Mouse (Mus musculus): Measurements from ENCODE around the gene Dnaja2. TPM values are rescaled to one million over a fixed set of nuclear protein-coding genes. Genes with fewer than 3 reads are reported as not detected.
A peak's percentile ranks its signal among the peaks of the same experiment; 100 is the strongest.

Dnaja2 gene
- total and polyA plus RNA-seq, 2 experiments from 2014 or later = 87.3 to 164 TPM

GRCm38 (mm10) chr8:85504704-85505103 is 50.4 kb downstream of the Dnaja2 start:
- ATAC-seq (no peak), DNase-seq (no peak)
- Histone ChIP-seq H3K9ac (no peak overlapping the region), H3K4me2 (ENCODE audit: low read depth) (no peak overlapping the region), H3K4me1 (ENCODE audit: insufficient read depth) (no peaks in the 10 kb centered on the region), H3K36me3 (ENCODE audit: insufficient read depth) (peaks cover 57% of the 10 kb centered on the region), H3K4me3 (ENCODE audit: low read depth, low read length) (no peak overlapping the region), H3K27me3 (ENCODE audit: insufficient read depth, low read length) (no peaks in the 10 kb centered on the region), H3K27ac (ENCODE audit: low read depth, low read length) (no peak overlapping the region), H3K9me3 (ENCODE audit: low read length) (no peaks in the 10 kb centered on the region)
- no peak for TF ChIP-seq CTCF (IDR thresholded peaks at IDR 0.05; ENCODE audit: low read depth)
- 90% methylated on average over 6 of the region's 6 CpGs for WGBS

GRCm38 (mm10) chr8:85503065-85503464 is 52.1 kb downstream of the Dnaja2 start:
- no peak for TF ChIP-seq CTCF (IDR thresholded peaks at IDR 0.05; ENCODE audit: low read depth)
- no peaks in the 10 kb centered on the region for H3K9me3 ChIP-seq (ENCODE audit: low read length)
- ATAC-seq (no peak), DNase-seq (no peak)
- H3K27me3 ChIP-seq (ENCODE audit: insufficient read depth, low read length) = no peaks in the 10 kb centered on the region
- H3K4me3 ChIP-seq (ENCODE audit: low read depth, low read length) = no peak overlapping the region
- H3K9ac ChIP-seq = no peak overlapping the region
- 41% methylated on average over 3 of the region's 3 CpGs for WGBS
- H3K4me2 ChIP-seq (ENCODE audit: low read depth) = no peak overlapping the region
- no peak overlapping the region for H3K27ac ChIP-seq (ENCODE audit: low read depth, low read length)
- H3K4me1 ChIP-seq (ENCODE audit: insufficient read depth) = no peaks in the 10 kb centered on the region
- peaks cover 42% of the 10 kb centered on the region for H3K36me3 ChIP-seq (ENCODE audit: insufficient read depth)

GRCm38 (mm10) chr8:85502381-85502780 is 52.8 kb downstream of the Dnaja2 start:
- 85% methylated on average over 2 of the region's 2 CpGs for WGBS
- no peak for ATAC-seq
- Histone ChIP-seq H3K4me3 (ENCODE audit: low read depth, low read length) (no peak overlapping the region), H3K9me3 (ENCODE audit: low read length) (no peaks in the 10 kb centered on the region), H3K27ac (ENCODE audit: low read depth, low read length) (no peak overlapping the region), H3K27me3 (ENCODE audit: insufficient read depth, low read length) (no peaks in the 10 kb centered on the region), H3K36me3 (ENCODE audit: insufficient read depth) (peaks cover 36% of the 10 kb centered on the region), H3K4me2 (ENCODE audit: low read depth) (no peak overlapping the region), H3K4me1 (ENCODE audit: insufficient read depth) (no peaks in the 10 kb centered on the region), H3K9ac (no peak overlapping the region)
- no peak for TF ChIP-seq CTCF (IDR thresholded peaks at IDR 0.05; ENCODE audit: low read depth)
- no peak for DNase-seq

GRCm38 (mm10) chr8:85500955-85501685 is 54.0 kb downstream of the Dnaja2 start:
- ATAC-seq (peak; percentile 88), DNase-seq (peak; percentile 64)
- TF ChIP-seq CTCF (IDR thresholded peaks at IDR 0.05; ENCODE audit: low read depth) = no peak

GRCm38 (mm10) chr8:85500460-85500859 is 54.7 kb downstream of the Dnaja2 start:
- H3K4me3 ChIP-seq (ENCODE audit: low read depth, low read length) = no peak overlapping the region
- H3K4me2 ChIP-seq (ENCODE audit: low read depth) = no peak overlapping the region
- DNase-seq (no peak), ATAC-seq (no peak; the same call in 1 of the 2 replicates)
- H3K4me1 ChIP-seq (ENCODE audit: insufficient read depth) = no peaks in the 10 kb centered on the region
- 87% methylated on average over 10 of the region's 10 CpGs for WGBS
- H3K27ac ChIP-seq (ENCODE audit: low read depth, low read length) = peak overlapping the region; percentile 50; the same call in 1 of the 2 replicates
- TF ChIP-seq CTCF (IDR thresholded peaks at IDR 0.05; ENCODE audit: low read depth) = no peak
- H3K36me3 ChIP-seq (ENCODE audit: insufficient read depth) = peaks cover 24% of the 10 kb centered on the region
- H3K9me3 ChIP-seq (ENCODE audit: low read length) = no peaks in the 10 kb centered on the region
- no peak overlapping the region for H3K9ac ChIP-seq
- H3K27me3 ChIP-seq (ENCODE audit: insufficient read depth, low read length) = no peaks in the 10 kb centered on the region

More at GRCm38 (mm10) chr8:85500955-85501685, 54.0 kb downstream of the Dnaja2 start:
- Histone ChIP-seq H3K27ac (ENCODE audit: low read depth, low read length) (peak overlapping the region; percentile 59), H3K4me1 (ENCODE audit: insufficient read depth) (no peaks in the 10 kb centered on the region), H3K27me3 (ENCODE audit: insufficient read depth, low read length) (no peaks in the 10 kb centered on the region), H3K9ac (no peak overlapping the region), H3K4me3 (ENCODE audit: low read depth, low read length) (no peak overlapping the region), H3K4me2 (ENCODE audit: low read depth) (no peak overlapping the region), H3K9me3 (ENCODE audit: low read length) (no peaks in the 10 kb centered on the region), H3K36me3 (ENCODE audit: insufficient read depth) (peaks cover 29% of the 10 kb centered on the region)
- WGBS = 42% methylated on average over 11 of the region's 11 CpGs

GRCm38 (mm10) chr8:85498577-85498976 is 56.6 kb downstream of the Dnaja2 start:
- TF ChIP-seq CTCF (IDR thresholded peaks at IDR 0.05; ENCODE audit: low read depth) = no peak
- H3K27ac ChIP-seq (ENCODE audit: low read depth, low read length) = no peak overlapping the region

GRCm38 (mm10) chr8:85496778-85497177 is 58.4 kb downstream of the Dnaja2 start:
- no peak overlapping the region for H3K4me2 ChIP-seq (ENCODE audit: low read depth)
- WGBS = 89% methylated on average over 4 of the region's 4 CpGs
- H3K27ac ChIP-seq (ENCODE audit: low read depth, low read length) = no peak overlapping the region
- H3K9ac ChIP-seq = no peak overlapping the region
- H3K27me3 ChIP-seq (ENCODE audit: insufficient read depth, low read length) = no peaks in the 10 kb centered on the region
- H3K9me3 ChIP-seq (ENCODE audit: low read length) = no peaks in the 10 kb centered on the region
- H3K4me3 ChIP-seq (ENCODE audit: low read depth, low read length) = no peak overlapping the region
- ATAC-seq = no peak
- H3K36me3 ChIP-seq (ENCODE audit: insufficient read depth) = 0 out of 2 replicates have a peak, but pooled peaks cover 3% of the 10 kb centered on the region
- DNase-seq = no peak
- TF ChIP-seq CTCF (IDR thresholded peaks at IDR 0.05; ENCODE audit: low read depth) = no peak
- peaks cover 8% of the 10 kb centered on the region; the same call in 1 of the 2 replicates for H3K4me1 ChIP-seq (ENCODE audit: insufficient read depth)

More at GRCm38 (mm10) chr8:85498577-85498976, 56.6 kb downstream of the Dnaja2 start:
- Histone ChIP-seq H3K36me3 (ENCODE audit: insufficient read depth) (peaks cover 9% of the 10 kb centered on the region), H3K27me3 (ENCODE audit: insufficient read depth, low read length) (no peaks in the 10 kb centered on the region), H3K4me3 (ENCODE audit: low read depth, low read length) (no peak overlapping the region), H3K4me2 (ENCODE audit: low read depth) (no peak overlapping the region), H3K9me3 (ENCODE audit: low read length) (no peaks in the 10 kb centered on the region), H3K4me1 (ENCODE audit: insufficient read depth) (peaks cover 2% of the 10 kb centered on the region; the same call in 1 of the 2 replicates), H3K9ac (no peak overlapping the region)
- WGBS = 18% methylated on average over 2 of the region's 2 CpGs
- ATAC-seq = no peak
- DNase-seq = no peak

Data from forebrain, postnatal 0 days (tissue).